Mouse (Mus musculus) embryonic facial prominence, embryonic 11.5 days (tissue): Measurements from ENCODE around the gene Pde4b. TPM values are rescaled to one million over a fixed set of nuclear protein-coding genes. Genes with fewer than 3 reads are reported as not detected.

Experiments
- ATAC-seq: fragments of 200-750 bp; cut with Nextera tagmentation; replicated peaks from 2 replicates; pipeline ENCODE4 v1.8.0; 2017; ENCODE audit warnings: low read depth; ENCODE audit not compliant: insufficient number of reproducible peaks, low FRiP score, low TSS enrichment
- DNase-seq: peaks from one replicate; pipeline ENCODE4 v3.0.0-alpha.2; 2015; ENCODE audit warnings: low spot score
- H3K27ac ChIP-seq: fragments of 300-500 bp; sonication (generic); replicated peaks from 2 replicates; pipeline ENCODE4 v1.5.1; 2014; ENCODE audit warnings: mild to moderate bottlenecking, low read depth, low read length, control low read depth
- H3K27me3 ChIP-seq: fragments of 300-500 bp; sonication (generic); 2 replicates; pipeline ENCODE4 v1.6.1; 2014; ENCODE audit warnings: mild to moderate bottlenecking, low read length, moderate library complexity, mixed read lengths; ENCODE audit not compliant: control insufficient read depth, insufficient read depth
- H3K36me3 ChIP-seq: fragments of 300-500 bp; sonication (generic); replicated peaks from 2 replicates; pipeline ENCODE4 v1.6.1; 2014; ENCODE audit warnings: low read depth, mild to moderate bottlenecking, low read length, moderate library complexity, mixed read lengths; ENCODE audit not compliant: control insufficient read depth, insufficient read depth
- H3K4me1 ChIP-seq: fragments of 300-500 bp; sonication (generic); 2 replicates; pipeline ENCODE4 v1.6.1; 2014; ENCODE audit warnings: low read length, mixed read lengths; ENCODE audit not compliant: control insufficient read depth, insufficient read depth
- H3K4me2 ChIP-seq: fragments of 300-500 bp; sonication (generic); 2 replicates; pipeline ENCODE4 v1.6.1; 2014; ENCODE audit warnings: low read depth, mild to moderate bottlenecking, control low read depth, low read length, moderate library complexity
- H3K4me3 ChIP-seq: fragments of 300-500 bp; sonication (generic); 2 replicates; pipeline ENCODE4 v1.5.1; 2014; ENCODE audit warnings: low read depth, low read length, control low read depth
- H3K9ac ChIP-seq: fragments of 300-500 bp; sonication (generic); replicated peaks from 2 replicates; pipeline ENCODE4 v1.6.1; 2014; ENCODE audit warnings: mild to moderate bottlenecking, control low read depth, low read length
- H3K9me3 ChIP-seq: fragments of 300-500 bp; sonication (generic); replicated peaks from 2 replicates; pipeline ENCODE4 v1.6.1; 2016; ENCODE audit warnings: mild to moderate bottlenecking, low read length, inconsistent platforms, mixed read lengths; ENCODE audit not compliant: control insufficient read depth
- WGBS: fragments of 180-500 bp; shearing (Covaris S2); extraction: QIAGEN DNeasy Blood & Tissue Kit; methylation state at CpG from one replicate; pipeline ENCODE4 v1.1.7; 2014; 5-methylcytosine and 5-hydroxymethylcytosine counted together
- polyA plus RNA-seq: library from polyadenylated mRNA; unstranded; fragments of >200 nt; fragmentation: Nextera tagmentation; extraction: Ambion mirVana; gene quantifications from 2 replicates; pipeline ENCODE4 v1.2.1, GENCODE M21; 2014

Gene Pde4b
- polyA plus RNA-seq, 1 experiment from 2014 or later = 10.3 TPM

DNA sequence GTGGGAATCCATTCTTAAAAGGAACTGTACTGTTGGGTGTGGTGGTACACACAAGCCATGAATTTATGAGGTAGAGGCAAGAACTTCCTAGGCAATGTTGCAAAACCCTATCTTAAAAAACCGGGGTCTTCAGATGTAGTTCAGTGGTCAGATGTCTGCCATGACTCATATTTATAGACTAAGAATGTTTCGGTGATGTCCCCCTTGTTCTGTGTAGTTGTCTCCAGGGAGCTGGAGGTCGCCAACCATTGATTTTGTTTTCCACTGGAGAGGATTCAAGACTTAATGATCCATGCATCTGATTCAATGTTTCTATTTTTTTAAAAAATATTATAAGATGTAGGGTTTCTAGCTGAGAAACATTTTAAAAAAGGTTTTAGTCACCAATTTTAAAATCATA, 496.1 kb downstream of the Pde4b start:
- DNase-seq = no peak
- 79% methylated on average over 3 of the region's 3 CpGs for WGBS

DNA sequence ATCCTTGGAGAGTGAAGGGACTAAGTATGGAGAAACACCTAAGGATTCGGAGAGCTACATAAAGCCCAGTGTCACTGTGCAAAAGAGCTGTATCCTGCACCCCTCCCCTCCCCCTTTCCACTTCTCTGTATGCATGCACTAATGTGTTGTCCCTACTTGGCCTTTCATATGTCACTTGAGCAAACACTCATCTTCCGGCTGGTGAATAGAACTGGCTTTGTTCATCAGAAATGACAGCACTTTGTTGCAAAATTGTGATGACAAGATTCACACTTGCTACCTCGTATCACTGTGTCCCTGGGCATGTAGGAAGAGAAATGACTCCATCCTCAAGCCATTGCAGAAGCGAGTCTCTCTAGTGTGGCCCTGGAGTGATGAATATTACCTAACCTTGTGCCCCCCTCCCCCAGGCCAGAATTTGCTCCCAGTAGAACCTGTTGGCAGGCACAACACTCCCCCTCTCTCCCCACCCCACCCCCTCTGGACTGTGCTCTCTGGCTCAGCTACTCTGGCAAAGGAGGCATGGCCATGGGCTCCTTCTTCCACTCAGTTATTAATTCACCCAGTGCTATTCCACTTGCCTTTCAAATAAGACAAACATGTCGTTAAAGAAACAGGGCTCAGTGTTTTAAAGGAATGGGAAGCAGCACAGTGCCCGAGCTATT, 497.4 kb downstream of the Pde4b start:
- Histone ChIP-seq H3K4me2 (no peak overlapping the region), H3K9ac (no peak overlapping the region), H3K4me1 (peaks cover 3% of the 10 kb centered on the region; the same call in 1 of the 2 replicates), H3K9me3 (no peaks in the 10 kb centered on the region), H3K27ac (no peak overlapping the region), H3K36me3 (no peaks in the 10 kb centered on the region), H3K27me3 (no peaks in the 10 kb centered on the region), H3K4me3 (no peak overlapping the region)
- WGBS = 42% methylated on average over 6 of the region's 6 CpGs
- DNase-seq (no peak), ATAC-seq (no peak)

More for the DNA sequence above, 496.1 kb downstream of the Pde4b start:
- ATAC-seq = no peak
- no peak overlapping the region for H3K9ac ChIP-seq
- no peak overlapping the region for H3K4me3 ChIP-seq
- no peak overlapping the region for H3K4me2 ChIP-seq
- H3K9me3 ChIP-seq = no peaks in the 10 kb centered on the region
- no peak overlapping the region for H3K27ac ChIP-seq
- no peaks in the 10 kb centered on the region for H3K27me3 ChIP-seq
- no peaks in the 10 kb centered on the region for H3K4me1 ChIP-seq
- no peaks in the 10 kb centered on the region for H3K36me3 ChIP-seq

DNA sequence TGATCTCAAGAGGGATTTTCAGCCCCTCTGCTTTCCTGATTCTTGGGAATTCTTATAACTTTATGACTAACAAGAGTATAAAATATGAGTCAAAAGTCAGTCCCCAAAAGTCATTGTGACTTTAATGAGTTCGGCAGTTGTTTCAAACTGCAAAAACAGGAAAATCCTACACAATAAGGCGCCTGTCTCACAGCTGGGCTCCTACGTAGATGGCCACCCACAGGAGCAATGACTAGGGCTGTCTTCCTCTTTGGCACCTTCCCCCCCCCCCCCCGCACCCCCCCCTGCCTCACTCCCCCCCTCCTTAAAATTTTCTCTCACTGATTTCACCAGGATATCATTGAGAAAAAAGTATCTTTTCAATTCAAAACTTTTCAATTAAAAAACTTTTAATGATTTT, 498.2 kb downstream of the Pde4b start:
- Histone ChIP-seq H3K4me1 (peaks cover 3% of the 10 kb centered on the region; the same call in 1 of the 2 replicates), H3K36me3 (no peaks in the 10 kb centered on the region), H3K4me3 (no peak overlapping the region), H3K9me3 (no peaks in the 10 kb centered on the region), H3K9ac (no peak overlapping the region), H3K4me2 (no peak overlapping the region), H3K27me3 (no peaks in the 10 kb centered on the region), H3K27ac (no peak overlapping the region)
- WGBS = 42% methylated on average over 3 of the region's 4 CpGs
- ATAC-seq = no peak
- no peak for DNase-seq

DNA sequence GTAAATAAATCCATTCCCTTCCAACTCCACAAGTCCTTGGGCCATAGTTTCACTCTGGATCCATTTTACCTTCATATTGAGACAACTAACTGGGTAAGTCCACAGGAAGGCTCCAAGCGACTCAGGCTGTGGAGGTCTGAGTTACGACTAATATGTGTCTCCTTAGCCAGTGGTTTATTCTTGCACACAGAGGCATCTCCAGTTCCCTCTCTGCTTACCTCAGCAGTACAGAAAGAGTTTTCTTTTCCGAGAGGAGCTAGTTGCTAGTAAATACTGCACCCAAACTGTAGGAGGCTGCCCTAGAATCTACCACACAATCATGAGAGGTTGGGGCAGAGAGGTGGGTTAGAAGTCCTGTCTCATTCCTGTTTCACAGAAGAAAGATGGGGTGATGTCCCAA, 499.4 kb downstream of the Pde4b start:
- Histone ChIP-seq H3K9me3 (no peaks in the 10 kb centered on the region), H3K27ac (no peak overlapping the region), H3K4me3 (no peak overlapping the region), H3K9ac (no peak overlapping the region), H3K27me3 (no peaks in the 10 kb centered on the region), H3K4me1 (peaks cover 3% of the 10 kb centered on the region; the same call in 1 of the 2 replicates), H3K4me2 (no peak overlapping the region), H3K36me3 (no peaks in the 10 kb centered on the region)
- DNase-seq (no peak), ATAC-seq (no peak)
- 91% methylated on average over 3 of the region's 3 CpGs for WGBS

DNA sequence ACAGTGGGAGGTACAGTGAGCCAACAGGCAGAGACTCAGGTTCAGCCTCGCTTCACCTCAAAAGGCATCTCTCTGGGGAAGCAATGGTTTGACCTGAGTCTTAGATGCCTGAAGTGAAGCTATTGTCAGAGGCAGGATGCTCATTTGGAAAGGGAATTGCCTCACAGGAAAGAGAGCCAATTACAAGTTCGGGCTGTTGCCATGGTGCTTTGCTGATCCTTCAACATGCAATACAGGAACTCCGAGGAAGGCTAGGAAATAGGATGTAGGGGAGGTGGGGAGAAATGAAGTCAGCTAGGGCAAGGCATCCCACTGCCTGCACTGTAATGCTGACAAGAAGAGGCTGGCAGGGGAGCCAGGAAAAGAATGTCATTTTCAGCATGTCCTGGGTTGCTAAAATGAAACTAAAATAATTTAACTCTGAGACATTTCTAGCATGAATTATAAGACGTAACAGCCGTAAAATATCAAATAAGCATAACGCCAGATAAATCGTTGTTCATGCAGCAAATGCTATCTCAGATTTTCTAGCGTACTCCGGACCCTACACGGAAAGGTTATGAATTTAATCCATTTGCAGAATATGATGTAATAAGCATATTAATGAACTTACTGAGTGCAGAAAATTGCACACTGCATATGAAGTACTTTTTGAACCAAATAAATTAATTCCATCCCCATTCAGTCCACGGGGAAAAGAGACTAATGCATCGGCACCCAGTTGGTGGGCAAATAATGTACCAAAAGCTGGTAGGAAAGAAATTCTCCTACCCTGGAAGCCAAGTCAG, 501.5 kb downstream of the Pde4b start:
- Histone ChIP-seq H3K4me2 (peak overlapping the region; percentile 37), H3K4me3 (no peak overlapping the region), H3K9me3 (no peaks in the 10 kb centered on the region), H3K36me3 (no peaks in the 10 kb centered on the region), H3K4me1 (peaks cover 3% of the 10 kb centered on the region; the same call in 1 of the 2 replicates), H3K9ac (no peak overlapping the region), H3K27me3 (no peaks in the 10 kb centered on the region), H3K27ac (no peak overlapping the region)
- WGBS = 34% methylated on average over 12 of the region's 12 CpGs
- DNase-seq (peak; percentile 65), ATAC-seq (no peak)

DNA sequence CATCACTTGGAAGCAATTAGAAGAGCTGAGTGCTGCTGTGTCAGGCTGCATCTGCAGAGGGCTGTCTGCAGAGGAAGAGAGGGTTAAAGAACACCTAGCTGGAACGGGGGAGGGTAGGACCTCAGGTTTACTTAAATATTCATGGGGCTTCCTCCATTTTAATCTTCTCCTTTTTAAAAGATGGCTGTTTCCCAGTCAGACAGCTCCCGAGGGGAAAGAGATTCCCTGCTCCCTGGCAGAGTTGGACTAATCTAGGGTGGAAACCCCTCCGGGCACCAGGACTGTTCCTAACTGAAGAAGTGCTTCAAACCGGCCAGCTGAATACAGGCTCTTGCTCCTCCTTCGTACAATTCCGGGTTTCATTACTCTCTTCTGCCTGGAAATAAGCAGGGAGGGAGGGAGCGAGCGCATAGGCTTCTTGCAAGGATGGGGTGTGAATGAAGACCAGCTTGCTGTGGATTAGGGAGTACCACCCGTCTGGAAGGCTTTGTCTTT, 502.2 kb downstream of the Pde4b start:
- Histone ChIP-seq H3K4me1 (peaks cover 3% of the 10 kb centered on the region; the same call in 1 of the 2 replicates), H3K4me3 (peak overlapping the region; percentile 18; the same call in 1 of the 2 replicates), H3K9me3 (no peaks in the 10 kb centered on the region), H3K36me3 (no peaks in the 10 kb centered on the region), H3K4me2 (peak overlapping the region; percentile 37), H3K27ac (no peak overlapping the region), H3K9ac (peak overlapping the region; percentile 41; the same call in 1 of the 2 replicates), H3K27me3 (no peaks in the 10 kb centered on the region)
- peak; percentile 56 for DNase-seq
- WGBS = 2% methylated on average over 9 of the region's 9 CpGs
- ATAC-seq = no peak

- 59% methylated on average over 4 of the region's 4 CpGs for WGBS
- ATAC-seq (no peak), DNase-seq (no peak)
- no peaks in the 10 kb centered on the region for H3K27me3 ChIP-seq
- no peak overlapping the region for H3K4me2 ChIP-seq
- no peak overlapping the region for H3K9ac ChIP-seq
- no peak overlapping the region for H3K4me3 ChIP-seq
- no peaks in the 10 kb centered on the region for H3K9me3 ChIP-seq
- H3K4me1 ChIP-seq = peaks cover 3% of the 10 kb centered on the region; the same call in 1 of the 2 replicates
- no peaks in the 10 kb centered on the region; the same call in 1 of the 2 replicates for H3K36me3 ChIP-seq
- no peak overlapping the region for H3K27ac ChIP-seq
Observed at GRCm38 (mm10) chr4:102591798-102592197, 504.5 kb downstream of the Pde4b start.

GRCm38 (mm10) chr4:102592541-102592940, 505.2 kb downstream of the Pde4b start:
- Histone ChIP-seq H3K27me3 (no peaks in the 10 kb centered on the region), H3K27ac (no peak overlapping the region), H3K4me1 (peaks cover 3% of the 10 kb centered on the region; the same call in 1 of the 2 replicates), H3K4me2 (no peak overlapping the region), H3K4me3 (no peak overlapping the region), H3K9ac (no peak overlapping the region), H3K9me3 (no peaks in the 10 kb centered on the region), H3K36me3 (no peaks in the 10 kb centered on the region; the same call in 1 of the 2 replicates)
- WGBS = 82% methylated on average over 2 of the region's 2 CpGs
- no peak for DNase-seq
- ATAC-seq = no peak
